Mouse (Mus musculus) adrenal gland, postnatal 14 days (tissue): ENCODE data around the gene Zim1. TPM values are rescaled to one million over a fixed set of nuclear protein-coding genes. Genes with fewer than 3 reads are reported as not detected.

ENCODE experiments used
- DNase-seq: peaks from one replicate; pipeline ENCODE4 v3.0.0; 2021; ENCODE audit warnings: mixed read lengths
- total RNA-seq: library from RNA; stranded (reverse); gene quantifications from 2 replicates; pipeline ENCODE4 v1.2.3, GENCODE M21; 2021

The Zim1 gene
- total RNA-seq, 1 experiment from 2014 or later: 14.4 TPM

DNA sequence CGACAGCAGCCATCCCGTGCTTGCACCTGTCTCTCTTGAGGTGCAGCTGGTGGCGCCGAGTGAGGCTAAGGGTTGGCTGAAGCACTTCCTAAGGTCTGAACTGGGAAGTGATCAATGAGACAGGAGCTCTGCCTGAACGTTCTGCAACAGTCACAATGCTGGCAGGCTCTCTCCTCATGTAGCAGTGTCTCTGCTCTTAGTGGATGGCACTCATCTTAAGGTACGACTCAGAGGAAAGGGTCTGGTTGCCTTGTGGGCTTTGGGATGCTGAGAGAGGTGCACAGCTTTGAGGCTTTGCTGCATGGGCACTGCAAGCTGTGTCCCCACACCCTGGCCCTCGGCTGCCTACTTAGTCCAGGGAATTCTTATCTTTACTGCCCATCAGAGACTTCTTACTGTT lies 45.0 kb downstream of the Zim1 start:
- DNase-seq: no peak

DNA sequence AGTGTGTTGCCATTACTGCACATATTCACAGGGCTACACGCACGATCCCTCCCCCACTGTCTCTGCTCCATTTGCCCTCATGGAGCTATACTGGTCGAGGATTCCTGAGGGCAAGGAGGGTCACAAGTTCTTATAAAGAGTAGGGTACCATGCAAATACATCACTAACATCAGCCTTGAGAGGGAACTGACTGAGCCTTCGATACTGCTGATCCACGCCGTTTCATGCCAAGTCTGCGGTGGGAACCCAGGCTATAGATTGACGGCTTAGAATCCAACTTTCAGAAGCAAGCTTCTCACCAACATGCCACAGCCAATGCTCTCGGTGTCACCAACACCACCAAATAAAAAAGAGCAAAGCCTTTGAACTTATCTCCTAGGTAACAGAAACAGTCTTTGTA lies 45.7 kb downstream of the Zim1 start:
- no peak for DNase-seq

DNA sequence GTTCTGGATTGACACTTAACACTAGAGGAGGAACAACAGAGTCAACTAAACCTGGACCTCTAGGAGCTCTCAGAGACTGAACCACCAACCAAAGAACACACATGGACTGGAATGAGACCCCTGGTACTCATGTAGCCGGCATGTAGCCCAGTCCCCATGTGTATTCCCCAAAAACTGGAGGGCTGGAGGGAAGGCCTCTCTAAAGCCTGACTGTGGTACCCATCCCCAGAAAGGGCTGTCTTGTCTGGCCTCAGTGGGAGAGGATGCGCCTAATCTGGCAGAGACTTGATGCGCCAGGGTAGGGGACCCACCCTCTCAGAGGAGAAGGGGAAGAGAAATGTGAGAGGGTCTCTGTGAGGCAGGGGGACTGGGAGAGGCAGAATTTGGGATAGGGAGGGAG lies 50.4 kb downstream of the Zim1 start:
- DNase-seq: no peak

DNA sequence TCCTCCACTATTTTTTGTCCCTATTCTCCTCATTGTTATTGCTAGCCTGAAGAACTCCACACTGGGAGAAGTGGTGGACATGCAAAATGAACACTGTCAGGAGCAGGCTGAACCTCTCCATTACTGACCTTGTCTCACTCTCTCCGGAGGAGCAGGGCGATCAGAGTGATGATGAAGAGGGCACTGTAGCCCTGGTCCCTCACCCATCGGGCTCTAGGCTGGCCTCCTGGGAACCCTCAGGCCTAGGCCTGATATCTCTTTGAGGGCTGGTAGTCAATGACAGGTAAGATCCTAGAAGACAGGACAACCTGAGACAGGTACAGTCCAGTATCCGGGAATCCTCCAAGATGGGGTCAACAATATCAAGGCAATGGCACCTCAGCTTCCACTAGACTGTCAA lies 58.2 kb downstream of the Zim1 start:
- no peak for DNase-seq

DNA sequence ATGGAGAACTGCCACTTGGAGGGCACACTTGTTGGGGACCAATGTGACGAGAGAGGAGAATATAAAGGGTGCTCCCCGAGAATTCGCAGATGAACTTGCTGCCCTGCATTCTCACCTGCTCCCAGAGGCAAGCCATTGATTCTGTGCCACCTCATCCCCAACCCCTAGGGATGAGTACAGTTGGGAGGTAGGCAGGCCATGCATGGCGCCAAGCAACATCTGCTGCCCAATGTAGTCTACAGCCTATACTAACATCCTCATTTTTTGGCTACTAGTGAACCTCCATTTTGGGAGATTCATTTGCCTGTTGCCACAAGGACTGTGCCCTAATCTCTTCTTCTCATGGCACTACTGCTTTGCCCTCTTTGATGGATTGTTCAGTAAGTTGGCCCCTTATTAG lies 59.5 kb downstream of the Zim1 start:
- no peak for DNase-seq

DNA sequence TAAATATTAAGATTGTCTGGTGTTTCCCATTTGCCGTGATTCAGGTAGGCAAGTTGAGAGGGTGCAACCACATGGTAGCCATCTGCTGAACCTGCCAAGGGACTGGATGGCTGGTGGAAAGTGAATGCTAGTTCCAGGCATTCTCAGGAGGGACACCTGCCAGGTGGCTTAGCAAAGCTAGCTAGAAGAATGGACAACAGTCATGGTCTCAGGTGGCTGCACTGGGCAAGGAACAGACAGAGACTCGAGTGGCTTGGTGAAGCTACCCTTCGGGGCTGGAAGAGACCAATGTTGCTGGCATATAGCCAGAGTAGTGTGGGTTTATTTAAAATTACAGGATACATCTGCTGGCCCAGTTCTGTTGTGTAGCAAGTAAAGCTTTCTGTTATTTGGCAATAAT lies 60.4 kb downstream of the Zim1 start:
- DNase-seq: no peak

Other genes with a start within 250 kb of the Zim1 start
- gene Olfr1336, start 240.3 kb downstream of the Zim1 start, total RNA-seq: not detected in 2 replicates
- not detected in 2 replicates for gene Olfr1346, start 229.3 kb downstream of the Zim1 start, total RNA-seq
- gene Olfr5, start 209.5 kb downstream of the Zim1 start, total RNA-seq: not detected in 2 replicates
- gene Olfr1347, start 196.7 kb downstream of the Zim1 start, total RNA-seq: not detected in 2 replicates
- gene Olfr1348, start 187.7 kb downstream of the Zim1 start, total RNA-seq: not detected in 2 replicates
- not detected in 2 replicates for gene Olfr1349, start 173.5 kb downstream of the Zim1 start, total RNA-seq
- not detected in 2 replicates for gene Olfr1350, start 131.6 kb downstream of the Zim1 start, total RNA-seq
- gene Peg3, start 34.0 kb upstream of the Zim1 start, total RNA-seq: 62.7 and 74.1 TPM in 2 replicates
- 2.3 and 2.7 TPM in 2 replicates for gene Usp29, start 34.1 kb upstream of the Zim1 start, total RNA-seq